Mouse (Mus musculus) CD8-positive naive resting alpha-beta T cell, adult 2 months (primary cell): ENCODE measurements around the gene Nat8f1.
"Not testable (repeated sequence)": the region's sequence is repeated elsewhere in the genome, so short reads cannot be mapped to it uniquely, and the experiment has no call there.

Experiments
- DNase-seq, 2 experiments: peaks; one replicate each; pipeline ENCODE4 v3.0.0; 2022; ENCODE audit warnings: low read depth in 2 of 2, low spot score in 2 of 2

The Nat8f1 gene

DNA sequence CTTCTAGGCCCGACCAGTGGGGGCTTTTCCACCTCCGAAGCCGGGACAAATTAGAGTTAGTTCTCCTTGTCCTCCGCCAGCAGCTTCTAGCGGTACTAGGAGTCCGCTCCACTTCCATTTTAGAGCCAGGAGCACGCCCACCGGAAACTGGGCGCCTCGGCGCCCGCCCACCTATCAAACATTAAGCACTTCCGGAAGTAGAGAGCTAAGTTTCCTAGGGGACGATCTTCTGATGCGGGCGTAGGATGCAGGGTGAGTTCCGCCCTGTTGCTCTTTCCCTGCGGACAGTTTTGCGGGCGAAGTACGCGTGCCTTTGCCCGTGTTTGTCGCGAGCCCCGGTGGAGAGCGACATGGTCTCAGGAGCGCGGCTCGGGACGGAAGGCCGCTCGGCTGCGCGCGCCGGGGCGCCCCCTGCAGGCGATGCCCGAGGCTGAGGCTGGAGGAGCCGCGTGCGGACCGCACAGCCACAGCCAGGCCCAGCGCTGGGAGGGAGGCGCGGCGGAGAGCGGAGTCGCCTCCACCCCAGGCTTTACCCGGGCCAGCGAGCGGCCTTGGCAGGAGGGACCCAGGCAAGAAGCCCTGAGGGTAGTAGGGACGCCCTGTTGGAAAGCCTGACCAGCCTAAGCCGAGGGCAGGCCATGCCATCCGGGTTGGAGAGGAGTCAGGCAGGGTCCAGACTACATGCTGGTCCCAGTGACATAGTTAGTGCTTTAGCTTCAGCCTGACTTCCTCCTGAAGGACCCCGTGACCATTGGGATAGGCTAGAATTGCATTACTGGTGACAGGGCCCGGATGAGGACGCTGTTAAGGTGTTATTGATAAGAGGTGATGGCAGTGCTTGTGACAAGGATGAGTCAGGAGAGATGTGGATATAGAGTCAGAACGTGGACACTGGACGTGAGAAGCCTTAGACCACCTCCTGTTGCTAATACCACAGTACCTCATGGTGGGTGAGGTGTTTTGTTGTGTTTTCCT is at the start of gene Nat8f1:
TSS of gene Nat8f1 (minus strand) at position 149 of the 975 bp plus-strand sequence.
- peak; percentile 80 to 86 for DNase-seq

DNA sequence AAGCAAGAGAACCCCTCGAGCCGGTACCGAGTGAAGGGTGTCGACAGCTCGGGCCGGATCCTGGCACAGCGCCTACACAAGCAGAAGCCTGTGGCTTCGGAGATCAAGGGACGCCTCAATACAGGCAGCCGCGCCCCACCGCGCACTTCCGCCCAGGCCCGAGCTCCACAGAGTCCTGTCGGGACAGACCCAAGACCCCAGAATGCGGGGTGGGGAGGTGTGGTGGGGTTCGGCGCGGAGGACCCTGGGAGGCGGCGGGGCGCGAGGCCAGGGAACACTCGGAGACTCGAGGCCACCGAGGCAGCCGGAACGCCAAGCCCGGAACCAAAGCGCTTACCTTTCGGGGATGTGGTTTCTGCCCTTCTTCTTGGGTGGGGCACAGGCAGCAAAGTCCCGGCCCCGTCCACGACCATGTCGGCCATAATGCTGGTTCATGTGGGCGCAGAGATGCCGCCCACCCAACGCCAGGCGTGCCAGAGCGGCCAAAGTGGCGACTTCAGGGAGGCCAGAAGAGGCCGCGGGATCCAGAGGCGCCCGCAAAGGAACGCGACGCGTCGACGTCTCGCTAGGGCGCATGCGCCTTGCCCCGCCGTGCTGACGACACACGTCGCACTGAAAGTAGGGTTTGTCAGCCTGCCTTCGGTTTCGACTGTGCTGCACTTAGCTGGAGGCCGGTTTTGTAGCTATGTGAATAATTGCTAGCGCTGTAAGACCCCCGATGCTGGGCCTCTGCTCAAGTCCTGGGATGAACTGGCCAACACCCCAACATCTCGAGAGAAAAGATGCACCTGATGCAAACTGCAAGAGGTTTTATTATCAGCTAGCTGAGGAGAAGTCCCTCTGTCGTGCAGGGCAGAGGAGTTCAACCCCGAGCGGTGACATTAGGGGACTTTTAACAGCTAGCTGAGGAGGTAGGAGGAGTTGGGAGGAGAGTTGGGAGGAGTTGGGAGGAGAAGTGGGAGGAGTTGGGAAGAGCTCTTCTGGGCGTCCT is 45.9 kb upstream of the Nat8f1 start, which contains the start of gene Dusp11:
TSS of gene Dusp11 (minus strand) at position 567 of the 991 bp plus-strand sequence.
- DNase-seq, result peak; percentile 87 to 90

DNA sequence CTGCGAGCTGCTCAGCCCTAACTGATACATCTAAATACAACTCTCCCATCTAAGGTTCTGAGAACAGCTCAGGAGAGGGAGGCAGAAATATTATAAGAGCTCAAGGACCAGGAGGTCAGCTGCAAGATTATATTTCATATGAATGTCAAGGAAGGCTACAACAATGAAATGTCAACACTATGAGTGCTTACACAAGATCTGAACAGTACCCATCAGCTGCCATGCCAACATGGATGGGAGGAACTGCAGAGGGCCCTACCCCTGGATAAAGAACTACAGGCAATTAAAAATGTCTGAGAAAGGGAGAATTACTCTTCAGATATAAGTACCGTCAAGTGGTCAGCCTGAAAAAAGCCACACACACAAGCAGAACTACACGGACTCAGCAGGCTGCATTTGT is 42.1 kb upstream of the Nat8f1 start:
- DNase-seq, result no peak

DNA sequence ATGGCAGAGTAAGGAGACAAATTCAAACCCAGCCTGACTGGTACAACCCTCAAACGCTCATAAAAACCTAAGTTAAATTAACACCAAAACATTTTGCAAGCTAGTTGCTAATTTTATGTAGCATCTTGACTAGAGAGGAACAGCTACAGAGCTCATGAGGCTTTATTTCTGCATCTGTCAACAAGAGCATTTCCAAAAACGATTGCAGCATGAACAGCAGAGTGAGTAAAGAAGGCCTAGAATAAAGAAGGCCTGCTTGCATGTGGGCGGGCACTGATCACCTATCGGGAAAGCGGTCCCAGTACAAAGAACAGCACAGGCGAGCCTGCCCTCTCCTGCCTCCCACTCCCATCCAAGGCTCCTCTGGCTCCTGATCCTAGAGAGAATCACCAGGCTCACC is 33.1 kb upstream of the Nat8f1 start:
- DNase-seq, result no peak

DNA sequence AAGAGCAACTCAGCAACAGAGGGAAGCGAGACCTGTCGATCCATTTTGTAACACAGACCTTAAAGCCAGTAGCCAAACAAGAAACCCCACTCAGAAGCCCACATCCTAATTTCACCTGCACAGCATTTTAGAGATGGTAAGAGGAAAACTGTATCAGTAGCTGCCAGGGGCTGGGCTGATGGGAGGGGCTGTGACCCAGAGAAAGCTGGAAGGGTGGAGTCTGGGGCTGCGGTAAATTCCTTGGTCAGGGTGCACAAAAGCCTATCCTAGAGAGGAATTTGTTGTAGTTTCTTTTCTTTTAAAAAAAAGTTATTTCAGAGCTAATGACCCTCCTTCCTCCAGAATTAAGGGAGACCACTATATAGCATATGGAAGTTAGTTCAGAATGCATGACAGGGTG is 27.0 kb upstream of the Nat8f1 start:
- no peak for DNase-seq

DNA sequence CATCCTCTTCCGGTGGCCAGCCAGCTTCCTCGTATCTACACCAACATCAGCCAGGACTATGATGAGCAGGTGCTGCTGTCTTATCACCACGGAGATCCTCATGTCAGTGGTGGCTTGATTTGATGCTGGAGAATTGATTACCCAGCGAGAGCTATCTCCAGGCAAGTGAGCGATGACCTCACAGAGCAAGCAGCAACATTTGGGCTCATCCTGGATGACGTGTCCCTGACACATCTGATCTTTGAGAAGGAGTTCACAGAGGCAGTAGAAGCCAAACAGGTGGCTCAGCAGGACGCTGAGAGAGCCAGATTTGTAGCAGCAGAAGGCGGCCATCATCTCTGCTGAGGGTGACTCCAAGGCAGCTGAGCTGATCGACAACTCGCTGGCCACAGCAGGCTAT is 23.2 kb upstream of the Nat8f1 start:
- DNase-seq, result no peak

DNA sequence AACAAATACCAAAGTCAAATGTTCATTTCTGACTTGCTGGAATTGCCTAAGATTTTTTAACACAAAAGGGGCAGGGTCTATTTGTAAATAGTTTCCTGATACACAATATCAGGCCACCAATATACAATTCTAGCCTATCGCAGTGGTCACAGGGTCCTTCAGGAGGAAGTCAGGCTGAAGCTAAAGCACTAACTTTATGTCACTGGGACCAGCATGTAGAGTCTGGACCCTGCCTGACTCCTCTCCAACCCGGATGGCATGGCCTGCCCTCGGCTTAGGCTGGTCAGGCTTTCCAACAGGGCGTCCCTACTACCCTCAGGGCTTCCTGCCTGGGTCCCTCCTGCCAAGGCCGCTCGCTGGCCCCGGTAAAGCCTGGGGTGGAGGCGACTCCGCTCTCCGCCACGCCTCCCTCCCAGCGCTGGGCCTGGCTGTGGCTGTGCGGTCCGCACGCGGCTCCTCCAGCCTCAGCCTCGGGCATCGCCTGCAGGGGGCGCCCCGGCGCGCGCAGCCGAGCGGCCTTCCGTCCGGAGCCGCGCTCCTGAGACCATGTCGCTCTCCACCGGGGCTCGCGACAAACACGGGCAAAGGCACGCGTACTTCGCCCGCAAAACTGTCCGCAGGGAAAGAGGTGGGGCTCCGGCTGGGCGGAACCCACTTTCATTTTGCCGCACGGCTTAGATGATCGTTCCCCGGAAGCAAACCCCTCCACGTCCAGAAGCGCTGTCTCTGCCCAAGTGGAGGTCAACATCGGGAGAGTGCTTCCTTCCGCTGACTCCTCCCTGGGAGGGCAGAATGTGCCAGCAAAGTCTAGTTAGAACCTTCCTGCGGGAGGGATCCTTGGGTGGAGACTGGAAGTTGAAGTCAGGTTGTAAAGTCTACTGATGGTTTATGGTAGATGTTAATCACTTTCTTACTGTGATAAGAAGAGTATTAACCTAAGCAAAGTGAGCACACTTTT is 21.3 kb upstream of the Nat8f1 start:
- peak; percentile 72 to 75 for DNase-seq

DNA sequence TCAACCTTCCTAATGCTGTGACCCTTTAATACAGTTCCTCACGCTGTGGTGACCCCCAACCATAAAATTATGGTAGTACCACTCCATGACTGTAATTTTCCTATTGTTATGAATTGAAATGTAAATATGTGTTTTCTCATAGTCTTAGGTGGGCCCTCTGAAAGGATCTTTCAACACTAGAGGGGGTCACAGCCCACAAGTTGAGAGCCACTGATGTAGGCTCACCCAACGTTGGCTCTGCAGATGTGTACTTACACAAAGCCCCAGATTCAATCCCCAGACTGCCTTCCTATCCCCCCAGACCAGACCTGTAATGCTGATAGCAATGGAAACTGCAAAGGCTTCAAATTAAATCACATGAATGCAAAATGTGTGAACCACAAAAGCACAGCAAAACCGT is 20.2 kb upstream of the Nat8f1 start:
- no peak for DNase-seq

DNA sequence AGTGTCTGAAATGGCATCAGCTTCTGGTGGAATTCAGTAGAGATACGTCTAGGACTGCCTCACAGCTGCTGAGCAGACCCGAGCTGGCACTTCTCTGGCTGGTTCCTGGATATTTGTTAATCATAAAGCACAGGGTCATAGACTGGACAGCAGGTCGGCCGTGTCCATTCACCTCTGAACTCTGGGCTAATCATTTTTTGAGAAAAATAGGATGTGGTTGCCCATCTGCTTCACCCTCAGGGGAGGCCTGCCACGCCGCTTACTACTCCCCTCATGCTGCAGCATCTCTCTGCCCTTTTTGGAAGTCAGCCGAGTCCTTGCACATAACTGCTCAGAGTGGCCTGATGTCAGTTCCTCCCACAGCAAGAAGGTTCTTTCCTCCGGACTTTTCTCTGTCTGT is 18.6 kb upstream of the Nat8f1 start:
- no peak for DNase-seq

DNA sequence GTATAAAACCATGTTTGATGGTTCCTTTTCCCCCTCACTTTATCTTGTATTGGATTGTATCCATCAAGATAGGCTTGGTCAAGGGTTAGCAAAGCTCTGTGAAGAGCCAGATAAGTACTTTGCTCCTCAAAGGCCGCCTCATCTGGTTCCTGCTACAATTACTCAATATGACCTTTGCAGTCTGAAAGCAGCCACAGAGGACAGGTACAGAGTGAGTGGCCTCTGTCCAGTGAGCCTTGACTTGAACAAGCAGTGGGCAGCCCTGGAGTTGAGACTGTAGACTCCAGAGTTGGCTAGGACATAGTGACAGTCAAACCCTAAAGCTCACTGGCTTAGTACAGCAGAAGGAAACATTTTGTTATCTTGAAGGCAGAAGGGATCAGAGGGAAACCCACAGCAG is 13.8 kb upstream of the Nat8f1 start:
- DNase-seq, result no peak

DNA sequence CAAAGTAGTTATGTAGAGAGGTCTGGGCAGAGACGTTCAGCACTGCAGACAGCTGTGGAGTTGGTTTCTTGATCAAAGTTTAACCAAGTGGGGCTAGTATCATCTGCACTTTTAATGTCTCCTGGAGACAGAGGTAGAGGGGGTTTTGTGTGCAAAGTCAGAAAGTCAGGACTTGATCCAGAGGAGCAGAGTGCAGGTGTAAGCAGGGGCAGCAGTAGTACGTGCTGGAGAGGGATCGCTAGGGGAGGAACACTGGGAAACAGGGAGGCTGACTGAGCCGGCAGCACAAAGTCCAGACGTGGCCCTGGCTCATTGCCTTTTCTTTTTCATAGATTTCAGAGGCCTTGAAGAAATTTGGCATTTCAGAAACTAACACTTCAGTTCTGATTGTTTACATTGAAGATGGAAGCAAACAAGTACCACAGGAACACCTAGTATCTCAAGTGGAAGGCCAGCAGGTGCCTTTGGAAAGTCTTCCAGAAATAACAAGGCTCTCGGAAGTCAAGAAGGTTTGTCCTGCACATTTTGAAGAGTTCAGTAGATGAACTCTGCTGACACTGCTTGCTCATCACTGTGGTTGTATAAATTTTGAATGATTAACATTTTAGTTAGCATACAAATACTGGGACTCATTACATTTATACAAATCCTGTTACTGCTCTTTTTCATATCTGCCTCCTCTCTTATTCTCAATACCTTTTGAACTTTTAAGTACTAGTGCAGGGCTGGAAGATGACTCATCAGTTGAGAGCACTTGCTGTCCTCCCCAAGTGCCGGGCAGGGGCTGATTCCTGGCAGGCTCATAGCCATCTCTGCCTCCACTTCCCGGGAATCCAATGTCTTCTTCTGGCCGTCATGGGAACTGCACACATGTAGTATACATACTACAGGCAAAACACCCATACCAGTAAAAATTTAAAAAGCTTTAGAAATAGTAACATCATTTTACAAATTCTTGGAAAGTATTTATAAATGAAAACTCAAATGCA is 12.3 kb upstream of the Nat8f1 start:
- DNase-seq, result no peak

DNA sequence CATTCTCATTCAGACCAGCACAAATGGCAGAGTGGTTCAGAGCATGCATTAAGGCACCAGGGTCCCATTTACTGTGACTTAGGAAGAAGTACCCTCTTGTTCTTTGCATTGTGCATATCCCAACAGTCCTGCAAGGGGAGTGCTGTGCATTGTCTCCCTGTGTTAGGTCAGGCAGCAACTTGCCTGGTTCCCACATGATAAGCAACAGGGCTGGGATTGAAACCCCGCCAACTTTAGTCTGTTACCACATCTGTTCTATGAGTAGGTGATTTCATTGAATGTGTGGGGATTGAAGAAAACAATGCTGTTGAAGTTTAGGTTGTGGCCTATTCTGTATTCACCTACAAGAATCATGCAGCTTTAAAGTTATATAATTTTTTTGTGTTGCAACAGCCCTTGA is 11.2 kb upstream of the Nat8f1 start:
- no peak for DNase-seq

DNA sequence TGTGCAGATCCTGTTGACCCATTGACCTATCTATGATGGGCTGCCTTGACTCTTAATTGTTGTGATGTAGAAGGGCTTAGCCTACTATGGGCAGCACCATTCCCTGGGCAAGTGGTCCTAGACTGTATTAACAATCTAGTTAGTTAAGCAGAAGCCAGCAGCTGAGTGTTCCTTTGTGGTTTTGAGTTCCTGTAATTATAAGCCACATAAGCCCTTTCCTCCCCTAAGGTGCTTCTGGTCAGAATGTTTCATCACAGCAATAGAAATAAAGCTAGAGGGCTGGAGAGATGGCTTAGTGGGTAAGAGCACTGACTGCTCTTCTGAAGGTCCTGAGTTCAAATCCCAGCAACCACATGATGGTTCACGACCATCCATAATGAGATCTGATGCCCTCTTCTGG is 8.2 kb upstream of the Nat8f1 start:
- DNase-seq, result no peak

DNA sequence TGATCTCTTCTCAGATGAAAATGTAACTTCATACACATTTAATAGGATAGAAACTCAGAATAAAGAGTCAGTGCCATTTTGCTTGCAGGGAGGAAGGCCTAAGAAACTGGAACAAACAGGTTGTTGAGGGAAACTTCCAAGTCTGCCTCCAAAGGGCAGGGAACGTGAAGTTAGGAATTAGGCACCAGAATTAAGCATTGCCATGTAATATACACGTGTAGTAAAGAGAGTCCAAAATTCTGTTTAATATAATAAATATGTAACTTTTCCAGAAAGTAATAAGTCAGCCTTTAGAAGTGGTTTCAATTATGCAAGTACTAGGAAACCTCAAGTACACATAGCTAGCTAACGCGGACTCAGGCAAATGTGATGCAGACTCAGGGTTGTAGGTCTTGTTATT is 3.9 kb upstream of the Nat8f1 start:
- no peak for DNase-seq

DNA sequence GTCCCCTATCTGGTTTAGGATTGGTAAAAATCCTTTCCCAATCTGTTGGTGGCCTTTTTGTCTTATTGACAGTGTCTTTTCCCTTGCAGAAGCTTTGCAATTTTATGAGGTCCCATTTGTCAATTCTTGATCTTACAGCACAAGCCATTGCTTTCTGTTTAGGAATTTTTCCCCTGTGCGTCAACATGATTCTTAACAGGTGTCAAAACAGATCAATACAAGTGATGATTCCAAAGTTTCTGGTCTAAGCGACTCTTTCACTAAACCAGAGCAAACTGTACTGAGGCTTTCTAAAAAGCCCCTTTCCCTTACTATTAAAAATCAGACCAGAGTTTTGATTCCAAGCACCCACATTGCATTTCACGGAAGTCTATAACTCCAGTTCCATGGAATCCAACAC is 2.9 kb upstream of the Nat8f1 start:
- not testable (repeated sequence) for DNase-seq

DNA sequence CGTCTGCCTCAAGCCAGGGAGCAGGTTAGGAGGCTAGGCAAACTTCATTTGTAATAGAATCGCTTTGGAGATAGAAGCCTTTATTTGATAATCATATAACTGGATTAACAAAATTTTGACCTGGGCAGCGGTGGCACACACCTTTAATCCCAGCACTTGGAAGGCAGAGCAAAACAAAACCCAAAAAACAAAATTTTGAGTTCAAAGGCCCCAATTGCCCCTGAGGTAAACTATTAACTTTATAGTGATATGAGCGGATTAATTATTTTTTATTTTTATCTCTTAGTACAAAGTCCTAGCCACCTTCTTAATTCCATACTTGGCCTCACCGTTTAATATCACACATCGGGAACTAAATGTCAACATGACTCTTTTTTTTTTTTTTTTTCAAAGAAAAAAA is 1.1 kb upstream of the Nat8f1 start:
- DNase-seq, result no peak

DNA sequence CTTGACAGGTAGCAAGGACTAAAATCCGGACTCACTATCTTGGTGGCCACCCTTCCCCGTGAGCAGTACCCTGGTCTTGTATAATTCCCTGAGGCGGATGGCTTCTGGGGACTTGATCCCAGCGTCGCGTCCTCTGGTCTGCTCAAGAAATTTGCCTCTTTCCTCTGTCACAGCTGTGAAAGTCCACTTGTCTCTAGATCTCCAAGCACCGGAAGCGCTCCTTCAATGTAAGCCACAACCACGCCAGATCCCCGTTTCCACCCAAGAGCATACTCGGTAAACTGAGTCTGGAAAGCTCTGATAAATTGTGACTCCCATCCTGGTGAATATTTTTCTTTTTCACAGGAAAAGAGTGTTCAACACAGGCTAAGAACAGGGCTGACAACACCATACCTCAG is 347 bp downstream of the Nat8f1 start:
- DNase-seq, result no peak

DNA sequence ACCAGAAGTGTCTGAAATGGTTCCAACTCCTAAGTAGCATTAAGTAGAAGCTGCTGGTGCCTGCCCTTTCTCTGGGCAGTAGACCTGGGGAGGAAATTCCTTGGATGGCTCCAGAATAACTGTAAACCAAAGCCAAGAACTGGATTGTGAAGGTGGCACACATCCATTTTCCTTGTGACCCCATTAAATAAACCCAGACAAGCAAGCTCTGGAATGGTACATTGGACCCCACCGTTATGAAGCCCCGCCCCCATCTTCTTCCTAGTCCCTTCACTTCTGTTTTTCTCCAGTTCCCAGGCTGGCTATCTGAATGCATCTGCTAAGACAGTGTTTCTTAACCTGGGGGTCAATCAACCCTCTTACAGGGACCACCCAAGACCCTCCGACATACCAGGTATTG is 3.9 kb downstream of the Nat8f1 start, which contains the start of gene Tprkb:
TSS of gene Tprkb (plus strand) at position 279 of the 400 bp plus-strand sequence.
- no peak for DNase-seq

DNA sequence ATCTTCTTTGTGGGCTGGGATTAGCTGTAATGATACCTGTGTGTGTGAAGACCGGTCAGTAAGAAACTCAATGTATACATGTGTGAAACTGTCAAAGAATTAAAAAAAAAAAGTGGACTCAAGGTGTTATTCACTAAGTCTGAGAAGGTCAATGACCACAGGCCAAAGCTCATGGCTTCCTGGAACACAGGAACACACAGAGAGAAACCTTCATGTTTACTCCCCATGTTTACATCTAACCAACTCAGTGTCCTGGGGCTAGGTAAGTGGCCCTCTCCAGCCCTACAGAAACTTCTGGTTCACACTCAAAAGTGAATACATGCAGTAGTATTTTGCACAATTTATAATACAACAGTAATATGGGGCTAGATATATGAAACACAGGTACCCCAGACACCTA is 5.8 kb downstream of the Nat8f1 start:
- DNase-seq, result no peak
